Mouse (Mus musculus) adrenal gland, postnatal 14 days (tissue): ENCODE data around the gene Kctd8. TPM values are rescaled to one million over a fixed set of nuclear protein-coding genes. Genes with fewer than 3 reads are reported as not detected.

Experiments used
- DNase-seq: peaks from one replicate; pipeline ENCODE4 v3.0.0; 2021; ENCODE audit warnings: mixed read lengths
- microRNA-seq, 2 experiments: library from miRNA; unstranded; fragments of <30 nt; microRNA quantifications; one replicate each; pipeline ENCODE4 v1.2.0; 2021
- total RNA-seq: library from RNA; stranded (reverse); gene quantifications from 2 replicates; pipeline ENCODE4 v1.2.3, GENCODE M21; 2021

Kctd8 gene
- total RNA-seq, 1 experiment from 2014 or later: 0.22 TPM

DNA sequence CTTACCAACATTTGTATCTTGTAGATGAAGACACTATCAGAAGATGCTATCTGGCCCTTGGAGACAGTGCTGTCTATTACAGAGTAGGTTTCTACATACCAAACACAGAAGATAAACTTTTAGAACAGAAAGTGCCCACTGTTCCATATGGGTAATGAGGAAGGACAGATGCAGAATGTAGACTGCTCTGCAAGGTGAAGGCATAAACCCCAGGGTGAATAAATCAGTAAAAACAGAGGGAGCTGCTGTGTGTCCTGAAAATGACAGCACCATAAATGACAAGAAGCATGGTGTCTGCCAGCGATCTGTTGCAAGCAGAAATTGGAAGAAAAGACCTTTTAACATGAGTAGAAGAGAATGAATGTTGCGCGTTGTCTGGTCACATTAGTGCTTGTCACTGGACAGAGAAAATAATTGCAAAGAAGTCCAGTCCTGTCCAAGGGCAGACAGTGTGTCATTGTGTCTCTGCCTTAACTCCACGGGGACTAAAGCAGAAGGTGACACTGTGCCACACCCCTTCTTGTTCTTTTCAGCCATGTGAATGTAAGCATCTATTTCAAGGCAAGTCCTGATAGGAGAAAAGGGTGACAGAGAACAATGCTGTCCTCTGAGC is 181.5 kb downstream of the Kctd8 start:
- DNase-seq: no peak

DNA sequence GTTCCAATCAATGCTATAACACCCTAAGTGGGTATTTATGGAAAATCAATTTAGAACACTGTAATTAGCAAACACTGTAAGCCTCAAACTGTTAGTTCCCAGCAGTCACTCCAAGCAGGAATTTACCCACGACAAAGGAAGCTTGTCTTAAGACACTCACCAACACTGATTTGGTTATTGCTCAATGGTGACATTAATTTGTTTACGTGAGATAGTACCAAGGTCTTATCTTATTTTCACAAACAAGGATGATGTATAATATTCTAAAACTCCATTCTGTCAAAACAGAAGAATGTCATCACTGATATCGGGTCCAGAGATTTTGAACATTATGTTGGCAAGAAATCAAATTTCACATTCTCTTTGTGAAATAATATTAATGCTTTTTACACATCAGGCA is 185.0 kb downstream of the Kctd8 start:
- DNase-seq: no peak

DNA sequence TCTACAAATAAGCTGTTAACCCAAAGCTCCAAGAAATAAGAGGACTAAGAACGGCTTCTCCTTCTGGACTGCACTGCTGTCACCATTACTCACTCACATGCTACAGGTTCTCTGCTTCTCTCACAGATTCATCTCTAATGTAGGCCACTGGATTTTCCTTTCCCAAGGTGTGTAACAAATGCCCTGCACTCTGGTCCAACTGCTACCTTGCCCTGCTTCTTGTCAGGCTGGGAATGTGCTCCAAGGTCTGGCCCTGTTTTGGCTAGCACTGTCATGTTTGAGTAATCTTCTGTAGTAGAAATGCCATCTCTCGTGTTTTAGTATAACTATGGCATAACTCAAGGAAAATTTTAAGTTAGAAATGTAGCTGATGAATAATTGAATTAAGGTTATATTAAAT is 195.7 kb downstream of the Kctd8 start:
- no peak for DNase-seq

DNA sequence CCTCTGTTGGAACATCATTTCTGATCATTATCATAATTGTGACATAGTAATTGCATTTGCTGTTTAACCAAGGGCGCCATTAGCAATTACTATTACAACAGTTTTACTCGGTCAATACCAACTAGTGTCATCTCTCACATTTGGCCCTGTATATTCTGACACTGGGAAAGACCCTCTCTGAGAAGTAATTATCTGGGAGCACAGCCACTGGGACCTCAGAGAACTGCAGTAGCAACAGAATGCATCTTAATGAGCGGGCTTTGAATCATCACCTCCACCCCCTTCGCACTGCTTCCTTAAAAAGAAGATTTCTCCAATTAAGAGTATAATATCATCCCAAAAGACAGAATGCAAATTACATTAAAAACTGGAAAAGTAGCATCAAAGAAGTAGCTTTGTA is 200.4 kb downstream of the Kctd8 start:
- no peak for DNase-seq

DNA sequence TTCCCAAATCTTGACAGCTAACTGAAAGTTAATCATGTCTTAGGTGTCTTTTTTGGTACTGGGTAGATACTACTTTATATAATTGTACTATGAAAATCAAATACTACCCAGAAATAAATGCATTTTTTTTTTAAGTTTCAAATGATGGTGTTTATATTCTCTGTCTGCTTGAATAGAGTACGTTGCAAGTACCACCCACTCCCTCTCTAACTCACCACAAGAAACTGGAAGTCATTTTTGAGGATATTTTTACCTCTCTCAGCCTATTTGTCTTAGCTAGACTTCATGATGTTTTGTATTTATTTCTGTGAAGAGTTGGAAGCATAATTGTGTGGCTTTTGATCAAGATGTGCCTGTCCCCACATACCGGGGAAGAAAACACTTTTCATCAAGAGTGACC is 232.8 kb downstream of the Kctd8 start:
- DNase-seq: no peak

DNA sequence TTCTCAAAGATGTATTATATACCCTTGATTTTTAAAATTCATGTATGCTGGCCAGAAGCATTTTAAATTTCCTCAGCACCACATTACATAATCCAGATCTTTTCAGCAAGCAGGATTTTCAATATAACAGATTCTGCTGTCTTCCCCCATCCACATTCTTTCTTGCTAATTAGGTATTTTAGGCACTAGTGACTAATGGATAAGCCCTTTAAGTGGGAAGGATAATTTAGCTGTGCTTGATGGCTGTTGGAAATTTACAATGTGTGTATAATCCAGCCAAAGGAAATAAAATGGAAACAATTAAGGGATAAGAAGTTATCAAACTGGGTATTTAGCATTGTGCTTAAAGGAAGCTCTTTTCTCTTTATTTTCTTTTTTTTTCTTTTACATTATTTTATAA is 252.6 kb downstream of the Kctd8 start:
- no peak for DNase-seq

Small RNA genes lying within 50 kb of the gene (microRNA-seq; reads per million reads assigned to microRNA genes)
- 0 reads per million in 2 experiments for gene Gm24368

Other genes starting within 250 kb of the Kctd8 start
- 0.70 TPM in 1 of 2 replicates, not detected in the other for gene Yipf7, start 201.0 kb upstream of the Kctd8 start, total RNA-seq
- gene Guf1, start 215.2 kb upstream of the Kctd8 start, total RNA-seq: 29.4 and 29.9 TPM in 2 replicates